Mouse (Mus musculus) kidney, embryonic 14.5 days (tissue): ENCODE results near the gene Tnn. TPM values are rescaled to one million over a fixed set of nuclear protein-coding genes. Genes with fewer than 3 reads are reported as not detected.

Experiments used
- ATAC-seq: fragments of 200-750 bp; cut with Nextera tagmentation; 2 replicates; pipeline ENCODE4 v1.8.0; 2017; ENCODE audit warnings: moderate number of reproducible peaks, mild to moderate bottlenecking, moderate TSS enrichment, moderate library complexity; ENCODE audit not compliant: low FRiP score, low TSS enrichment
- H3K27ac ChIP-seq: fragments of 300-500 bp; sonication (generic); 2 replicates; pipeline ENCODE4 v1.5.1; 2014; ENCODE audit warnings: low read depth, mild to moderate bottlenecking, low read length, moderate library complexity, mixed read lengths
- H3K27me3 ChIP-seq: fragments of 300-500 bp; sonication (generic); 2 replicates; pipeline ENCODE4 v1.6.1; 2014; ENCODE audit warnings: mild to moderate bottlenecking, low read length; ENCODE audit not compliant: control insufficient read depth, insufficient read depth
- H3K36me3 ChIP-seq: fragments of 300-500 bp; sonication (generic); 2 replicates; pipeline ENCODE4 v1.6.1; 2014; ENCODE audit warnings: low read length, mixed read lengths; ENCODE audit not compliant: control insufficient read depth, insufficient read depth
- H3K4me1 ChIP-seq: fragments of 300-500 bp; sonication (generic); 2 replicates; pipeline ENCODE4 v1.6.1; 2014; ENCODE audit warnings: low read length, mixed read lengths; ENCODE audit not compliant: control insufficient read depth, insufficient read depth
- H3K4me2 ChIP-seq: fragments of 300-500 bp; sonication (generic); replicated peaks from 2 replicates; pipeline ENCODE4 v1.6.1; 2014; ENCODE audit warnings: low read depth, mild to moderate bottlenecking, low read length
- H3K4me3 ChIP-seq: fragments of 300-500 bp; sonication (generic); 2 replicates; pipeline ENCODE4 v1.5.1; 2014; ENCODE audit warnings: mild to moderate bottlenecking, low read length
- H3K9ac ChIP-seq: fragments of 300-500 bp; sonication (generic); 2 replicates; pipeline ENCODE4 v1.6.1; 2014; ENCODE audit warnings: low read depth, mild to moderate bottlenecking, low read length, moderate library complexity
- H3K9me3 ChIP-seq: fragments of 300-500 bp; sonication (generic); 2 replicates; pipeline ENCODE4 v1.6.1; 2016; ENCODE audit warnings: low read length; ENCODE audit not compliant: control insufficient read depth
- WGBS: fragments of 180-500 bp; shearing (Covaris S2); extraction: QIAGEN DNeasy Blood & Tissue Kit; methylation state at CpG from one replicate; pipeline ENCODE4 v1.1.7; 2014; 5-methylcytosine and 5-hydroxymethylcytosine counted together
- polyA plus RNA-seq: library from polyadenylated mRNA; unstranded; fragments of >200 nt; fragmentation: Nextera tagmentation; extraction: Ambion mirVana; gene quantifications from 2 replicates; pipeline ENCODE4 v1.2.1, GENCODE M21; 2014

Gene Tnn
- polyA plus RNA-seq, 1 experiment from 2014 or later: 0.28 TPM

DNA sequence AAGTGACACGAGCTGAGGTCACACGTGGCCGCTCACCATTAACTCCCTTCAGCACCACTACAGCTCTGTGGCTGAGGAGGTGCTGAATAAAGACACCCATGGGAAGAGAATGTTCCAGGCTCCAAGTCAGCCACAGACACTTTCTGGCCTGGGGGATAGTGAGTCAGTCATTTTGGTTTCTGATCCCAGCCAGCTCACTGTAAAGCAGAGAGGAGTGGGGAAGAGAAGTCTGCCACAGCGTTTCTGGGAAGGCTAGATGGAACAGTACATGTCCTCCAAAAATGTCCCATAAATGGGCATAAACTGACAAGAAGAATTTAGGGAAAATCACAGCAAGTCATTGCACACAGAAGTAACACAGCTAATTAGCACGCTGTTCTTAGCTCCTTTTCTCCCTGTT is 52.4 kb downstream of the Tnn start:
- no peak for ATAC-seq
- H3K27me3 ChIP-seq: no peaks in the 10 kb centered on the region
- 67% methylated on average over 5 of the region's 5 CpGs for WGBS

GRCm38 (mm10) chr1:160099659-160100302 is 53.6 kb downstream of the Tnn start:
- Histone ChIP-seq H3K9ac (no peak overlapping the region), H3K4me2 (no peak overlapping the region)
- 86% methylated on average over 5 of the region's 5 CpGs for WGBS

More for the DNA sequence above, 52.4 kb downstream of the Tnn start:
- Histone ChIP-seq H3K4me1 (no peaks in the 10 kb centered on the region), H3K4me2 (no peak overlapping the region), H3K9me3 (no peaks in the 10 kb centered on the region), H3K9ac (no peak overlapping the region), H3K4me3 (no peak overlapping the region), H3K27ac (no peak overlapping the region), H3K36me3 (no peaks in the 10 kb centered on the region)

GRCm38 (mm10) chr1:160086651-160087050 is 66.7 kb downstream of the Tnn start:
- Histone ChIP-seq H3K36me3 (no peaks in the 10 kb centered on the region), H3K9me3 (no peaks in the 10 kb centered on the region), H3K4me1 (no peaks in the 10 kb centered on the region), H3K27me3 (no peaks in the 10 kb centered on the region), H3K9ac (no peak overlapping the region), H3K4me2 (no peak overlapping the region), H3K4me3 (no peak overlapping the region), H3K27ac (no peak overlapping the region)
- no peak for ATAC-seq
- 69% methylated on average over 2 of the region's 2 CpGs for WGBS

More at GRCm38 (mm10) chr1:160099659-160100302, 53.6 kb downstream of the Tnn start:
- no peaks in the 10 kb centered on the region for H3K36me3 ChIP-seq
- H3K4me3 ChIP-seq: no peak overlapping the region
- ATAC-seq: no peak
- no peaks in the 10 kb centered on the region for H3K9me3 ChIP-seq
- no peaks in the 10 kb centered on the region for H3K27me3 ChIP-seq
- no peak overlapping the region for H3K27ac ChIP-seq
- no peaks in the 10 kb centered on the region for H3K4me1 ChIP-seq

DNA sequence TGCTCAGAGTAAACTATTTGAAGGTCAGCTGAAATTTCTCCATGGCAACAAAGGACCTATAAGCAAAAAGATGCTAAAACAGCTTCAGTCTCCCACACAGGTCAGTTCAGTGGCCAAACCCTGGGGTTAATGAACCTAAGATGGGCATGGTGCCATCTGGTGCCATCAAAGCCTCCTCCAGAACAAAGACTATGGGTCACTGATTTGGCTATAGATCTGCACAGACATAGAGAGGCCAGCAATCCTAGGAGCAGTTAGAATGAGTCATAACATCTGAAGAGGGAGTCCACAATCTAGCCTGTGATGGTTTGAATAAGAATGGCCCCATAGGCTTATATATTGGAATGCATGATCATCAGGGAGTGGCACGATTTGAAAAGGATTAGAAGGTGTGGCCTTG is 69.1 kb downstream of the Tnn start:
- no peaks in the 10 kb centered on the region for H3K9me3 ChIP-seq
- no peak overlapping the region for H3K9ac ChIP-seq
- no peak overlapping the region for H3K4me3 ChIP-seq
- H3K4me1 ChIP-seq: no peaks in the 10 kb centered on the region
- ATAC-seq: peak; percentile 63; the same call in 1 of the 2 replicates
- 94% methylated on average over 1 of the region's 1 CpGs for WGBS
- H3K36me3 ChIP-seq: no peaks in the 10 kb centered on the region
- no peak overlapping the region for H3K4me2 ChIP-seq
- no peak overlapping the region for H3K27ac ChIP-seq
- H3K27me3 ChIP-seq: no peaks in the 10 kb centered on the region

DNA sequence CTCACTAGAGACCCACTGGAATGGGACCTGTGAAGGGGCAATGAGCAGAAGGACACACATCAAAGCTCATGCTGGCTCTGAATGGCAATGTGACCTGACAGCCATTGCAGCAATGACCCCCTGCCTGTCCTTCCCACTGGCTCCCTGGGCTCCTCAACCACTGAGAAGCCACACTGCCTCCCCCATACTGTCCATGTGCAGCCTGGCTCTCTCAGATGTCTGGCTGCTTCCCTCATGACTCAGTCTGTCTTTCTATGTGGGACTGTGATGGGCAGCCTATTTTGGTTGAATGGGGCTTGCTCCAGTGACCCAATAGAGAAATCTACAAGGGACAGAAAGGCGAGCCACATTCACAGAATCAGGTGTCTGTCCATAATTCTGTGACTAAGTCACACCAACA is 70.7 kb downstream of the Tnn start:
- no peak for ATAC-seq
- H3K4me2 ChIP-seq: no peak overlapping the region
- H3K4me1 ChIP-seq: no peaks in the 10 kb centered on the region
- no peak overlapping the region for H3K4me3 ChIP-seq
- no peaks in the 10 kb centered on the region for H3K27me3 ChIP-seq
- no peak overlapping the region for H3K27ac ChIP-seq
- H3K36me3 ChIP-seq: no peaks in the 10 kb centered on the region
- H3K9me3 ChIP-seq: no peaks in the 10 kb centered on the region
- no peak overlapping the region for H3K9ac ChIP-seq
- WGBS: 76% methylated on average over 1 of the region's 1 CpGs

- Histone ChIP-seq H3K4me3 (no peak overlapping the region), H3K4me1 (no peaks in the 10 kb centered on the region), H3K27me3 (no peaks in the 10 kb centered on the region), H3K9ac (no peak overlapping the region), H3K9me3 (no peaks in the 10 kb centered on the region), H3K27ac (no peak overlapping the region), H3K4me2 (no peak overlapping the region), H3K36me3 (no peaks in the 10 kb centered on the region)
- 37% methylated on average over 2 of the region's 2 CpGs for WGBS
- ATAC-seq: 0 out of 2 replicates have a peak, but pooled peaks have one; percentile 41
Measured at GRCm38 (mm10) chr1:160080800-160081436, 72.5 kb downstream of the Tnn start.

DNA sequence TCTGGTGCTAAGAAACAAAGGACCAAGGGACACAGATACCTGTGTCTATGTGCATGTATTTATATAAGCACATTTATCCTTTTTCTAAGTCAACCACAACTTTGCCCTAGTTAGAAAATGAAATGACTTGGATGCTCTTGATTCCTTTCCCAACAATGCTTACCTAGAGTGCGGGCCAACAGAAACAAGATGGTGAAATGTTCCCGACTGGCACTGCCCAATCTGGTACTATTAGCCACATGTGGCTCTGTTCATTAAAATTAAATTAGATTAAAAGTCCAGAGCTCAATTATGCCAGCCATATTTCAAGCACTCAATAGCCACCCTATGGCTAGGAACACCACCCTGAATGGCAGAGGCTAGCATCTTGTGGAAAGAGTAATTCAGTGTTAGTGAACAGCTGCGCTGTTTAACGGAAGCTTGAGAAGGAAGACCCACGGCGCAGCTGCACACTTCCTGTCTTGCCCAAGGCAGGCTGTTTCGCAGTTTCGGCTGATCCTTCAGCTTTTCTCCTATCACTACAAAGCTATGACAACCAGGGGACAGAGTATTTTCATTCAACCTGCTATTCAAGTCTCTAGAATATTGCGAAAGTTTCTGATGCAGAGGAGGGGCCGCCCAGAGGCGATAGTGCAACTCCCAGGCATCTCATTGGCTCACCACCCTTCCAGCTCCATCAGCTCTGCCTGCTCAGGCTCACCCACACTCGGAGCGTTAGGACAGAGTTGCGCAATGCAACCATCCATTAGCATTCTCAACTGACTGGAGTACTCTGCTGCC is 74.3 kb downstream of the Tnn start:
- Histone ChIP-seq H3K4me2 (no peak overlapping the region), H3K4me1 (no peaks in the 10 kb centered on the region), H3K27ac (no peak overlapping the region), H3K9me3 (no peaks in the 10 kb centered on the region), H3K9ac (no peak overlapping the region), H3K4me3 (no peak overlapping the region), H3K27me3 (no peaks in the 10 kb centered on the region), H3K36me3 (no peaks in the 10 kb centered on the region; the same call in 1 of the 2 replicates)
- no peak for ATAC-seq
- 72% methylated on average over 14 of the region's 14 CpGs for WGBS

- Histone ChIP-seq H3K36me3 (no peaks in the 10 kb centered on the region), H3K9me3 (no peaks in the 10 kb centered on the region; the same call in 1 of the 2 replicates), H3K27ac (no peak overlapping the region), H3K4me2 (no peak overlapping the region), H3K9ac (no peak overlapping the region), H3K4me3 (no peak overlapping the region), H3K4me1 (0 out of 2 replicates have a peak, but pooled peaks cover 2% of the 10 kb centered on the region), H3K27me3 (no peaks in the 10 kb centered on the region)
- 68% methylated on average over 7 of the region's 7 CpGs for WGBS
- ATAC-seq: no peak
Measured at GRCm38 (mm10) chr1:160064547-160065144, 88.7 kb downstream of the Tnn start.
